Mouse (Mus musculus) cerebellum, adult 2 months (tissue): ENCODE measurements around the gene Wdr53. TPM values are rescaled to one million over a fixed set of nuclear protein-coding genes. Genes with fewer than 3 reads are reported as not detected.
"Not testable (repeated sequence)": the region's sequence is repeated elsewhere in the genome, so short reads cannot be mapped to it uniquely, and the experiment has no call there.

Experiments
- DNase-seq, 2 experiments: peaks; one replicate each; pipeline ENCODE4 v3.0.0; 2021
- H3K27ac ChIP-seq: fragments of 200-500 bp; 2 replicates; pipeline ENCODE4 v1.5.1; 2012; ENCODE audit warnings: low read length, control low read depth, inconsistent platforms; ENCODE audit not compliant: insufficient read depth
- H3K27me3 ChIP-seq: fragments of 200-500 bp; 2 replicates; pipeline ENCODE4 v1.6.1; 2012; ENCODE audit warnings: inconsistent platforms, mild to moderate bottlenecking, low read length, moderate library complexity; ENCODE audit not compliant: control insufficient read depth, insufficient read depth
- H3K4me1 ChIP-seq: fragments of 200-500 bp; 2 replicates; pipeline ENCODE4 v1.6.1; 2011; ENCODE audit warnings: low read length; ENCODE audit not compliant: control insufficient read depth, insufficient read depth
- H3K4me3 ChIP-seq: fragments of 200-500 bp; replicated peaks from 2 replicates; pipeline ENCODE3; 2011; ENCODE audit warnings: mild to moderate bottlenecking, low read depth, low read length, control low read depth; ENCODE audit not compliant: insufficient read depth
- CTCF ChIP-seq: fragments of 200-500 bp; IDR thresholded peaks from 2 replicates; pipeline ENCODE4 v1.5.1; 2011; ENCODE audit warnings: low read depth, mild to moderate bottlenecking, control low read depth, low read length, moderate library complexity, borderline replicate concordance; ENCODE audit not compliant: insufficient read depth
- POLR2A ChIP-seq: fragments of 200-500 bp; IDR thresholded peaks from 2 replicates; pipeline ENCODE4 v1.6.1; 2011; ENCODE audit warnings: low read length, control low read depth, borderline replicate concordance; ENCODE audit not compliant: insufficient read depth
- WGBS: fragments of 180-500 bp; shearing (Covaris S2); methylation state at CpG from one replicate; pipeline ENCODE4 v1.1.7; 2018; 5-methylcytosine and 5-hydroxymethylcytosine counted together
- polyA plus RNA-seq: library from polyadenylated mRNA; depleted of rRNA; stranded (reverse); fragments of >200 nt; gene quantifications from 2 replicates; pipeline ENCODE4 v1.2.3, GENCODE M21; 2012

Wdr53 gene
- polyA plus RNA-seq, 1 experiment, result 10.8 TPM

DNA sequence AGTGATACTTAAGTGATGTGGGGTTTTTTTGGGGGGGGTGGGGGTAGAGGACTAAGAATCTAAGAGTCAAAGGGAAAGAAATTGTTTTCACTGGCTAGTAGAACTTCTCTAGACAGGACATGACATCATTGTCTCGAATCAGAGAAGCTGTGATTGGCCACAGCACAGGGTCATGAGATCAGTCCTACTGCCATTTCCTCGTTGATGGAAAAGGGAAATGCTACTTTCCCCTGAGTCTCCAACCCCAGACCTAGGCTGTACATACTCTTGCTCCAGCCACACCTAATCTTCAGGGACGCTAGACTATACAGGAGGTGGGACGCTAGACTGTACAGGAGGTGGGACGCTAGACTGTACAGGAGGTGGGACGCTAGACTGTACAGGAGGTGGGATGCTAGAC, 28.0 kb downstream of the Wdr53 start:
- Histone ChIP-seq H3K4me3 (no peak overlapping the region), H3K27me3 (no peaks in the 10 kb centered on the region), H3K27ac (no peak overlapping the region), H3K4me1 (peaks cover 3% of the 10 kb centered on the region; the same call in 1 of the 2 replicates)
- WGBS, result 89% methylated on average over 6 of the region's 6 CpGs
- DNase-seq, result no peak
- TF ChIP-seq CTCF (no peak), POLR2A (no peak)

DNA sequence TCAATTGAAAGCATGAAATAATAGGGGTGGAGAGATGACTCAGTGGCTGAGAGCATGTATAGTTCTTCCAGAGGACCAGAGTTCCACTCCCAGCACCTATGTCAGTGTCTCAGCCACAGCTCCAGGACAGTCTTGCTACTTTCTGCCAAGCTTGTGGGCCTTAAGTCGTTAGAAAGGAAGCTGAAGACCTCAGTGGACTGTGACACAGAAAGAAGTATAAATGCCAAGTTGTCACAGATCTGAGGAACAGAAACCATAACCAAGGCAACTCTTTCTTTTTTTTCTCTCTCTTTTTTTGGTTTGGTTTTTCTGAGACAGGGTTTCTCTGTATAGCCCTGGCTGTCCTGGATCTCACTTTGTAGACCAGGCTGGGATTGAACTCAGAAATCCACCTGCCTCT, 28.8 kb downstream of the Wdr53 start:
- DNase-seq, result no peak
- Histone ChIP-seq H3K4me3 (no peak overlapping the region), H3K27ac (no peak overlapping the region), H3K27me3 (no peaks in the 10 kb centered on the region), H3K4me1 (peaks cover 3% of the 10 kb centered on the region; the same call in 1 of the 2 replicates)
- WGBS, result 85% methylated on average over 1 of the region's 1 CpGs
- TF ChIP-seq POLR2A (no peak), CTCF (no peak)

GRCm38 (mm10) chr16:32277308-32278256, 30.6 kb downstream of the Wdr53 start, which contains the start of gene Rnf168:
Rnf168 (plus strand) TSS chr16:32277459.
- WGBS, result under 1% methylated on average over 75 of the region's 75 CpGs
- H3K27ac ChIP-seq, result peak within 1 kb of the TSS; percentile 94
- DNase-seq, result peak; percentile 95 to 96
- TF ChIP-seq POLR2A (peak; percentile 65), CTCF (no peak)
- H3K4me3 ChIP-seq, result peak within 1 kb of the TSS; percentile 81
- H3K27me3 ChIP-seq, result no peaks in the 10 kb centered on the region
- H3K4me1 ChIP-seq, result peaks cover 3% of the 10 kb centered on the region; the same call in 1 of the 2 replicates

GRCm38 (mm10) chr16:32278396-32278795, 31.4 kb downstream of the Wdr53 start:
- WGBS, result 36% methylated on average over 7 of the region's 7 CpGs

DNA sequence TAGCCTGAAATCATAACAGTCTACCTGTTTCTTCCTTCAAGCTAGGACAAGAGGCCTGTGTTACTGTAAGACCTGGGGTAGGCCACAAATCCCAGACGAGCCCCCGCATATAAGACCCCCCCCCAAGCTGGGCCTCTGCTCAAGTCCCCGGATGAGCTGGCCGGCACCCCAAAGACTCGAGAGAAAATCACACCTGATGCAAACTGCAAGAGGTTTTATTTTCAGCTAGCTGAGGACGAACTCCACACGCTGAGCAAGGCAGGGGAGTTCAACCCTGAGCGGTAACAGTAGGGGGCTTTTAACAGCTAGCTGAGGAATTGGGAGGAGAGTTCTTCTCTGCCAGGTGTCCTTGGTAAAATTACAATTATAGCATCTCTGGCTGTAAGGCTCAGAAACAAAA, 33.2 kb downstream of the Wdr53 start:
- WGBS, result 82% methylated on average over 8 of the region's 8 CpGs
- Histone ChIP-seq H3K27ac (no peak overlapping the region), H3K27me3 (no peaks in the 10 kb centered on the region), H3K4me1 (peaks cover 3% of the 10 kb centered on the region; the same call in 1 of the 2 replicates), H3K4me3 (no peak overlapping the region)
- no peak for DNase-seq
- TF ChIP-seq POLR2A, result no peak
- no peak for TF ChIP-seq CTCF

More at GRCm38 (mm10) chr16:32278396-32278795, 31.4 kb downstream of the Wdr53 start:
- no peak for DNase-seq
- no peaks in the 10 kb centered on the region for H3K27me3 ChIP-seq
- no peak overlapping the region for H3K27ac ChIP-seq
- TF ChIP-seq CTCF, result no peak
- no peak for TF ChIP-seq POLR2A
- H3K4me3 ChIP-seq, result peak overlapping the region; percentile 81
- H3K4me1 ChIP-seq, result peaks cover 3% of the 10 kb centered on the region; the same call in 1 of the 2 replicates

- no peak overlapping the region for H3K27ac ChIP-seq
- H3K27me3 ChIP-seq, result no peaks in the 10 kb centered on the region
- TF ChIP-seq POLR2A, result no peak
- TF ChIP-seq CTCF, result no peak
- H3K4me1 ChIP-seq, result no peaks in the 10 kb centered on the region
- DNase-seq, result no peak
- H3K4me3 ChIP-seq, result no peak overlapping the region
These were observed 35.6 kb downstream of the Wdr53 start for GRCm38 (mm10) chr16:32282608-32283007.

- Histone ChIP-seq H3K4me1 (no peaks in the 10 kb centered on the region), H3K27ac (no peak overlapping the region), H3K27me3 (no peaks in the 10 kb centered on the region), H3K4me3 (no peak overlapping the region)
- WGBS, result 94% methylated on average over 4 of the region's 4 CpGs
- no peak for DNase-seq
- TF ChIP-seq CTCF (no peak), POLR2A (no peak)
These were observed 44.8 kb downstream of the Wdr53 start for GRCm38 (mm10) chr16:32291821-32292220.

GRCm38 (mm10) chr16:32299617-32300016, 52.6 kb downstream of the Wdr53 start:
- not testable (repeated sequence) for H3K4me1 ChIP-seq, H3K27ac ChIP-seq, H3K27me3 ChIP-seq, DNase-seq, H3K4me3 ChIP-seq
- WGBS, result over 99% methylated on average over 4 of the region's 4 CpGs
